24 mouse cellular contexts compared by ENCODE assay signal in genomic region chr1:150027265-150027664, GRCm38 (mm10).
DNase-seq lines count a peak whose midpoint lies in the region; ATAC-seq and TF ChIP-seq lines count a peak whose summit lies in the region.
"Had no signal": no experiment of that assay in that cellular context is flagged by ENCODE, and none has a peak within 500 bp of the region (broad histone marks: within the 10 kb centered on the region; RNA-seq: fewer than 3 reads in every experiment).

No protein-coding gene starts in this region.

- 36% methylated on average over 5 of the region's 5 CpGs for WGBS in heart, embryonic 12.5 days
- WGBS in heart, postnatal 0 days = 27% methylated on average over 5 of the region's 5 CpGs

- no peak overlapping the region for H3K4me2 ChIP-seq in heart, embryonic 12.5 days
- H3K4me2 ChIP-seq in heart, postnatal 0 days (ENCODE audit: low read depth, low read length) = no peak overlapping the region
- H3K4me2 ChIP-seq: forebrain, embryonic 15.5 days; hindbrain, embryonic 12.5 days had no signal

- ATAC-seq in heart, embryonic 12.5 days (ENCODE audit: insufficient number of reproducible peaks, low FRiP score) = peak; percentile 71; the same call in 1 of the 2 replicates
- peak; percentile 44 for ATAC-seq in heart, postnatal 0 days (ENCODE audit: insufficient read depth, low read depth)
- no peak for ATAC-seq in activated CD4-positive, CD25-positive, alpha-beta regulatory T cell, adult 4 months
- ATAC-seq: CD4-positive, CD25-positive, alpha-beta regulatory T cell, adult 4 months; forebrain, embryonic 15.5 days; hindbrain, embryonic 16.5 days; inflammation-experienced regulatory T-cells, adult 6 months had no signal

- no peaks in the 10 kb centered on the region for H3K27me3 ChIP-seq in heart, embryonic 12.5 days (replicated peaks)
- H3K27me3 ChIP-seq in heart, postnatal 0 days (ENCODE audit: control insufficient read depth, insufficient read depth, low read length) = no peaks in the 10 kb centered on the region
- H3K27me3 ChIP-seq: forebrain, embryonic 15.5 days; hindbrain, embryonic 12.5 days had no signal

- TF ChIP-seq EP300 in heart, postnatal 0 days (IDR thresholded peaks at IDR 0.05; ENCODE audit: low read depth) = no peak

- no peak overlapping the region for H3K9ac ChIP-seq in heart, embryonic 12.5 days
- H3K9ac ChIP-seq in heart, postnatal 0 days (replicated peaks; ENCODE audit: low read depth, low read length) = no peak overlapping the region
- H3K9ac ChIP-seq: forebrain, embryonic 15.5 days; hindbrain, embryonic 12.5 days had no signal

- no peaks in the 10 kb centered on the region for H3K9me3 ChIP-seq in heart, embryonic 12.5 days (replicated peaks)
- H3K9me3 ChIP-seq in heart, postnatal 0 days (replicated peaks; ENCODE audit: control insufficient read depth, low read length) = no peaks in the 10 kb centered on the region
- H3K9me3 ChIP-seq: embryonic facial prominence, embryonic 10.5 days; forebrain, embryonic 10.5 days; forebrain, embryonic 15.5 days; hindbrain, embryonic 12.5 days had no signal

- no peak for DNase-seq in heart, adult 8-10 months (ENCODE audit: low spot score)
- peak; percentile 51 for DNase-seq in 3T3-L1 (ENCODE audit: low read depth, low spot score)
- DNase-seq in Muller cell, postnatal 12 days (ENCODE audit: inconsistent ontology term) = peak; percentile 17
- DNase-seq in heart, postnatal 0 days (ENCODE audit: low spot score) = peak; percentile 31
- no peak for DNase-seq in left cerebral cortex, postnatal 25 days (ENCODE audit: low spot score in 2 of 2)
- no peak for DNase-seq in layer of hippocampus, postnatal 10 days (ENCODE audit: low spot score in 2 of 2)
- DNase-seq: adrenal gland, adult 8-10 months; adrenal gland, postnatal 36 days; B cell, adult 2 months; cerebellum, adult 2 months; cerebellum, postnatal 10 days; gastrocnemius, postnatal 10 days; kidney, adult 11 months had no signal

- H3K4me3 ChIP-seq in heart, embryonic 12.5 days = no peak overlapping the region
- H3K4me3 ChIP-seq in heart, postnatal 0 days (ENCODE audit: low read depth, low read length) = no peak overlapping the region
- H3K4me3 ChIP-seq: embryonic facial prominence, embryonic 10.5 days; erythroblast, embryonic 14.5 days; forebrain, embryonic 10.5 days; forebrain, embryonic 15.5 days; hindbrain, embryonic 12.5 days had no signal

- TF ChIP-seq CTCF in heart, postnatal 0 days (IDR thresholded peaks at IDR 0.05; ENCODE audit: low read depth) = no peak

- intact Hi-C loops in left cerebral cortex, postnatal 25 days (cut with DNase I) = no loop called here

- H3K4me1 ChIP-seq in heart, embryonic 12.5 days (replicated peaks) = no peaks in the 10 kb centered on the region
- no peaks in the 10 kb centered on the region for H3K4me1 ChIP-seq in heart, postnatal 0 days (ENCODE audit: control insufficient read depth, insufficient read depth)
- H3K4me1 ChIP-seq: embryonic facial prominence, embryonic 10.5 days; forebrain, embryonic 10.5 days; forebrain, embryonic 15.5 days; hindbrain, embryonic 12.5 days had no signal

- H3K27ac ChIP-seq in heart, embryonic 12.5 days (ENCODE audit: poor library complexity, severe bottlenecking) = no peak overlapping the region
- H3K27ac ChIP-seq in heart, postnatal 0 days (ENCODE audit: low read depth) = no peak overlapping the region
- H3K27ac ChIP-seq: embryonic facial prominence, embryonic 10.5 days; forebrain, embryonic 10.5 days; forebrain, embryonic 15.5 days; hindbrain, embryonic 12.5 days had no signal

- no peaks in the 10 kb centered on the region for H3K36me3 ChIP-seq in heart, embryonic 12.5 days
- no peaks in the 10 kb centered on the region for H3K36me3 ChIP-seq in heart, postnatal 0 days (replicated peaks; ENCODE audit: control insufficient read depth, insufficient read depth, low read length)
- H3K36me3 ChIP-seq: embryonic facial prominence, embryonic 10.5 days; forebrain, embryonic 10.5 days; forebrain, embryonic 15.5 days; G1E; hindbrain, embryonic 12.5 days had no signal

Comparison
In these comparisons a context has a peak if more than half of its experiments do, and no peak if none do; other contexts are left out.
1. DNase-seq: peak in 3T3-L1 (single experiment), Muller cell, postnatal 12 days (single experiment) and heart, postnatal 0 days (single experiment); none in heart, adult 8-10 months (single experiment), left cerebral cortex, postnatal 25 days (0 of 2) and layer of hippocampus, postnatal 10 days (0 of 2).